Mouse (Mus musculus): ENCODE measurements around the gene Pde2a.

The Pde2a gene

GRCm38 (mm10) chr7:101455141-101455540 is 33.6 kb downstream of the Pde2a start:
- DNase-seq, result no peak

GRCm38 (mm10) chr7:101456318-101456717 is 34.8 kb downstream of the Pde2a start:
- DNase-seq, result no peak

GRCm38 (mm10) chr7:101456789-101457188 is 35.3 kb downstream of the Pde2a start:
- no peak for DNase-seq

GRCm38 (mm10) chr7:101457283-101457682 is 35.8 kb downstream of the Pde2a start:
- DNase-seq, result no peak

DNA sequence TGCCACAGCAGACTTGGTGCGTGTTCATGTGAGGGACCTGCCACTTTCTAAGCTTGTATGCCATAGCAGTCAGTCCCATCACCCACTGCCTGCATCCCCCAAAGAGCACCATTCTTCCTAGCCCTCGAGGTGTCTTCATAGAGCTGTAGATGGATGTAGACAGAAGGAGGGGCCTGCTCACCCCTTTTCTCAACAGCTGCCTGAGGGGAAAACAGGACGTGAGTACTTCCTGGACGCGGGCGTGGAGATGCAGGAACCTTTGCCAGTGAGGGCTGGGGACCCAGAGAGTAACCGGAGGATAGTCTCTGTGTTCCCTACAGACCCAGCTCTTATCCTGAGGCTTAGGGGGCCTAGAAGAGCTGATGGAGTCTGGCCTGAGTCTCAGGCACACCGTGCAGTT is 36.3 kb downstream of the Pde2a start:
- peak; percentile 35 for DNase-seq

GRCm38 (mm10) chr7:101458278-101458781 is 36.8 kb downstream of the Pde2a start:
- DNase-seq, result no peak

GRCm38 (mm10) chr7:101459305-101459813 is 37.9 kb downstream of the Pde2a start:
- no peak for DNase-seq

DNA sequence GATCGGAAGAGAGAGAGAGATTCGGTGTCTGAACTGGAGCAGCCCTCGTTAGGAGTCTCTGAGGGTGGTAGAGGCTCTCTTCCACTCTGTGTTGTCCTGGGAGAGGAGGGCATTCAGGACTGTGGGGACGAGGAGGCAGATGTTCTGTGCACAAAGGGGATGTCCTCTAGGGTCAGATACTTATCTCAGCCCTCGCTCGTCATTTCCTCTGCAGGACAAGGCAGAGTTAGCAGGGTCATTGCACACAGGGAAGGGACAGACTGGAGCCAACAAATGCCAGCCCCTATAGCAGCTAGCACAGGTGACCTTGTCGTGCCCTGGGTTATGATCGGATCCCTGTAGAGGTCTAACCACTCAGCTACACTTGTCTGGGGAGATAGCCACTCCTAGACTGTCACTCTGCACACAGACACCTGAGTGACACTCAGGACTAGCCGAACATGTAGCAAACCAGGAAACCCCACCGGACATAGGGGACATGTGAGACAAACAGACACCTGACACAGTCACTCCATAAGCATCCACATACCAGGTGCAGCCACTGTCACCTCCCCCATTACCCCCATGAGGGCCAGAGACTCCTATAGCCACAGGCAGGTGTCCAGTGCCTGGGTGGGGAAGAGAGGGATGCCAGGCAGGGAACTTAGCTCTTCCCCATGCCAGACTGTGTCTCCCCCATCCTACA is 38.6 kb downstream of the Pde2a start:
- DNase-seq, result no peak

- no peak for DNase-seq
Observed at GRCm38 (mm10) chr7:101460608-101460957, 39.1 kb downstream of the Pde2a start.

- no peak for DNase-seq
Observed at GRCm38 (mm10) chr7:101461571-101461970, 40.1 kb downstream of the Pde2a start.

DNA sequence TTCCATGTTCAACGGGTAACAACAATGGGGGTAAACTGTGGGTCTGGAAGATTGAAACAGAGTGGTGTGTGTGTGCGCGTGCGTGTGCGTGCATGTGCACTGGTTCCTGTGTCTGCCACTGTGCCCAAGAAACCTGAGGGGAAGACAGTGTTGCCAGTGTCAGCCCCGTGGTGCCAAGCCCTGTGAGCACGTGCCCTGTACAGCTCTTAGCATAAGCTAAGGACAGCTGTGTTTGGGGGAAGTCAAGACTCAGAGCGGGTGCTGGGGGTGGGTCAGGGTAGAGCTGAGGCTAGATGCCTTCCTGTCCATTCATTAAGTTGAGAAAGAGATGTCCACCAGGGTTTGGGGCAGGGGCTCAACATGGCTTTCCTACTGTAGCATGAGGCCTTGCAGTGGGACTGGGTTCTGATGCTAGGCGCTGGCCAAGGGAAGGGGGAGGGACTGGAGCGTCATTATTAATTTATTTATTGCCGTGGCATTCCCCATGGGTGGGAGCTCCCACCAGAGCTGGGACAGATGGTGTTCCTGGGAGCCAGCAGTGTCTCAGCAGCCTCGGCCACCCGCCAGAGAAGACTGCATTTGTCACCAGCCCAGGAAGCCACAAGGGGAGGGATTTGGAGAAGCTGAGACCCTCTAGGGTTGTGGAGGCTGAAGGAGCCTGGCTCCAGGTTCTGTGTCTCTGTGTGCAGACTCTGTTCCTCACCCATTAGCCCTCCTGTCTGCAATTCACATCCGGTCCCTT is 41.0 kb downstream of the Pde2a start:
- DNase-seq, result no peak

- no peak for DNase-seq
Observed at GRCm38 (mm10) chr7:101463665-101464271, 42.3 kb downstream of the Pde2a start.

GRCm38 (mm10) chr7:101464927-101465326 is 43.4 kb downstream of the Pde2a start:
- DNase-seq, result no peak

DNA sequence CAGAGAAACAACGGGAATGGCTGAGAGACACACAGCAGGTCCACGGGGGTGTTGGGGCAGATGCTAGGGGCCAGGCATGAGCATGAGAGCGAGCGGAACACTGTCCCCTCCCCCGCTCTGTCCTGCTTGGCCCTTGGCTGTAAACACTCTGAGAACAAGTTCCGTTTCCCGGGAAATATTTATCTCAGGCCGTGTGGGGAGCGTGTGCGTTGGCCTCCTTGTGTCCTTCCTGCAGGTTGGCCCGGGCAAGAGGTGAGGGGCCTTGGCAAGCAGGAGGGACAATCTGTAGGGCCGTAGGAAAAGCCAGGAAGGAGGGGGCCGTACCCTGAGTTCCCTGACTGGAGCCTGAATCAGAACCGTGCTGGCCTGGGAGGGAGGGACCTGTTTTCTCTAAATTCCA is 43.9 kb downstream of the Pde2a start:
- DNase-seq, result no peak

- DNase-seq, result no peak
Observed at GRCm38 (mm10) chr7:101465850-101466580, 44.5 kb downstream of the Pde2a start.

- DNase-seq, result no peak
Observed at GRCm38 (mm10) chr7:101466581-101467081, 45.1 kb downstream of the Pde2a start.

GRCm38 (mm10) chr7:101471423-101471822 is 49.9 kb downstream of the Pde2a start:
- DNase-seq, result no peak

GRCm38 (mm10) chr7:101471968-101472480 is 50.5 kb downstream of the Pde2a start:
- DNase-seq, result no peak

- DNase-seq, result no peak
Observed at GRCm38 (mm10) chr7:101472598-101473558, 51.4 kb downstream of the Pde2a start.

DNA sequence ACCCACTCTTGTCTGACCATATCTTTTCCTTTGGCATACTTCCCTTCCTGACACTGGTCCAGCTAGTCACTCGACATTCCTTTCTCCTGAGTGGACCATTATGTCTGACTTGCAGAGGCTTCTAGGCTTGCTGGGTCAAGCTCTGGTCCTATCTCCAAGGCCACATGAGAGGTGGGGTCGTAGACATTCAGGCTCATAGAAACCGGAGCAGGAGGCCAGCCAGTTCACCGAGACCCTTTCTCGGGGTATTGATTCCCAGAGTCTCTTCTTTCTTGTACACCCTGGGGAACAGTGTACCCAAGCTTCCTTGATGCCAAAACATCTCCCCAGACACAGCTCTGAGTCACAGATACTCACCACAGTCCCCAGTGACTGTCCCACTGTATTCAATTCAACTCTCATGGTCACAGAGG is 52.9 kb downstream of the Pde2a start:
- DNase-seq, result no peak

DNA sequence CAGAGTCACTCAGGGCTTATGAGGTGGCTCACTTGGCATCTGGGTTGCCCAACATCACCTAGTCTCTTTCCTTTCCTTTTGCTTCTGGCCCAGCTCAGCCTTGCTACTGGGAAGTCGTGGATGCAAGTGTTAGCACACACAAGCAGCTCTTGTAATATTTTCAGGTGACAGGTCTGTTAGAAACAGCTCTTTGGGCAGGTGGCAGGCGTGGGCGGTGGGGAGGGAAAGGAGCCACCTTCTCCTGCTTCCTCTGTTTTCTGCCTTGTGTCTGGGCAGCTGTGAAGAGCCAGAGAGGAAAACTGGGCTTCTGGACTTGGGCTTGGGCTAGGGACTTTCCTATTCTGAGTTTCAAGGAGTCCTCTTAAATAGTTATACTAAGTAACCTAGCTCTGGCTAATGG is 54.5 kb downstream of the Pde2a start:
- DNase-seq, result no peak

Data from thymus, postnatal 14 days (tissue).